ENCODE assay signal across 20 mouse cellular contexts in genomic region chr9:44069252-44069651, GRCm38 (mm10). TPM values are rescaled to one million over a fixed set of nuclear protein-coding genes. Genes with fewer than 3 reads are reported as not detected.
DNase-seq lines count a peak whose midpoint lies in the region; ATAC-seq and TF ChIP-seq lines count a peak whose summit lies in the region.
"Had no signal": no experiment of that assay in that cellular context is flagged by ENCODE, and none has a peak within 500 bp of the region (broad histone marks: within the 10 kb centered on the region; RNA-seq: fewer than 3 reads in every experiment).

No protein-coding gene starts in this region.

- TF ChIP-seq POLR2A in cerebellum, adult 2 months (IDR thresholded peaks at IDR 0.05; ENCODE audit: borderline replicate concordance, insufficient read depth, low read length), result no peak
- TF ChIP-seq POLR2A in testis, adult 2 months (IDR thresholded peaks at IDR 0.05; ENCODE audit: control insufficient read depth, low read depth, low read length), result no peak

- ATAC-seq in megakaryocyte-erythroid progenitor cell, adult 5-6 weeks (replicated peaks; ENCODE audit: low FRiP score, low TSS enrichment, poor library complexity, severe bottlenecking), result no peak
- ATAC-seq: inflammation-experienced regulatory T-cells, adult 6 months had no signal

- H3K4me3 ChIP-seq in cerebellum, adult 2 months (replicated peaks; ENCODE audit: insufficient read depth, low read depth, low read length), result no peak overlapping the region
- H3K4me3 ChIP-seq in testis, adult 2 months (ENCODE audit: control insufficient read depth, low read depth, low read length), result peak overlapping the region; percentile 75
- H3K4me3 ChIP-seq: forebrain, embryonic 12.5 days; megakaryocyte, embryonic 14.5 days; neural tube, embryonic 12.5 days had no signal

- DNase-seq in cerebellum, adult 11-12 months, result peak; percentile 42
- DNase-seq in cerebellum, adult 2 months, result no peak
- DNase-seq in heart, adult 11 months, result peak; percentile 93
- DNase-seq in heart, postnatal 25 days (ENCODE audit: low spot score), result no peak
- no peak for DNase-seq in testis, postnatal 10 days (ENCODE audit: low spot score)
- no peak for DNase-seq in ovary, postnatal 14 days (ENCODE audit: low spot score)
- DNase-seq: lung, postnatal 14 days had no signal

- WGBS in cerebellum, adult 2 months, result 56% methylated on average over 7 of the region's 7 CpGs

- no peak for TF ChIP-seq CTCF in cerebellum, adult 2 months (IDR thresholded peaks at IDR 0.05; ENCODE audit: borderline replicate concordance, insufficient read depth, low read depth, low read length)
- no peak for TF ChIP-seq CTCF in testis, adult 2 months (IDR thresholded peaks at IDR 0.05; ENCODE audit: control insufficient read depth, insufficient read depth, insufficient replicate concordance, low read depth, low read length)

- H3K36me3 ChIP-seq in testis, adult 2 months (ENCODE audit: control insufficient read depth, insufficient read depth, low read length), result no peaks in the 10 kb centered on the region
- H3K36me3 ChIP-seq: forebrain, embryonic 12.5 days; neural tube, embryonic 12.5 days had no signal

- H3K4me1 ChIP-seq in cerebellum, adult 2 months (ENCODE audit: control insufficient read depth, insufficient read depth, low read length), result peaks cover 28% of the 10 kb centered on the region
- peaks cover 9% of the 10 kb centered on the region for H3K4me1 ChIP-seq in testis, adult 2 months (ENCODE audit: control insufficient read depth, insufficient read depth, low read length)

- intact Hi-C loops in heart, postnatal 25 days (cut with DNase I), result no loop called here

- no peak overlapping the region for H3K27ac ChIP-seq in cerebellum, adult 2 months (ENCODE audit: insufficient read depth, low read length)
- no peak overlapping the region for H3K27ac ChIP-seq in testis, adult 2 months (ENCODE audit: control insufficient read depth, insufficient read depth, low read depth, low read length)
- H3K27ac ChIP-seq: forebrain, embryonic 12.5 days; neural tube, embryonic 12.5 days; stomach, postnatal 0 days had no signal

- no peaks in the 10 kb centered on the region for H3K27me3 ChIP-seq in cerebellum, adult 2 months (ENCODE audit: control insufficient read depth, insufficient read depth, low read length)
- H3K27me3 ChIP-seq in testis, adult 2 months (ENCODE audit: control insufficient read depth, insufficient read depth, low read length), result no peaks in the 10 kb centered on the region
- H3K27me3 ChIP-seq: neural tube, embryonic 12.5 days had no signal

RNA-seq across cellular contexts. Expression of gene Usp2, which starts 2.4 kb away (rescaled TPM):
- polyA plus RNA-seq in cerebellum, adult 2 months (2012; rRNA removed), result 43.5 and 47.1 TPM in 2 replicates
- total RNA-seq in heart, postnatal 25 days (2021), result 100 to 1,000 TPM in 1 of 2 experiments, 10 to 100 TPM in 1; 77.7 to 191 TPM
- polyA plus RNA-seq in testis, adult 2 months (2012; rRNA removed), result 597 and 615 TPM in 2 replicates
- 0.35 and 2.1 TPM in 2 replicates for total RNA-seq in megakaryocyte-erythroid progenitor cell, adult 5-6 weeks (2014; fragmentation: Nextera tagmentation)
- total RNA-seq in megakaryocyte-erythroid progenitor cell, adult 5-6 weeks (2017), result 0.15 and 1.8 TPM in 2 replicates

RNA-seq across cellular contexts. Expression of gene Thy1, which starts 26.1 kb away (rescaled TPM):
- 860 and 925 TPM in 2 replicates for polyA plus RNA-seq in cerebellum, adult 2 months (2012; rRNA removed)
- 10 to 100 TPM; 13.9 to 22.2 TPM for total RNA-seq in heart, postnatal 25 days (2021)
- 0.36 and 0.95 TPM in 2 replicates for polyA plus RNA-seq in testis, adult 2 months (2012; rRNA removed)
- 2.5 and 20.4 TPM in 2 replicates for total RNA-seq in megakaryocyte-erythroid progenitor cell, adult 5-6 weeks (2014; fragmentation: Nextera tagmentation)
- total RNA-seq in megakaryocyte-erythroid progenitor cell, adult 5-6 weeks (2017), result 3.5 TPM in 1 of 2 replicates, not detected in the other
- polyA plus RNA-seq: forebrain, embryonic 12.5 days had no signal

RNA-seq across cellular contexts. Expression of gene Mfrp, which starts 32.3 kb away (rescaled TPM):
- polyA plus RNA-seq in cerebellum, adult 2 months (2012; rRNA removed), result 2.7 and 7.3 TPM in 2 replicates
- total RNA-seq in heart, postnatal 25 days (2021), result not detected
- polyA plus RNA-seq in testis, adult 2 months (2012; rRNA removed), result 1.4 and 3.4 TPM in 2 replicates
- total RNA-seq in megakaryocyte-erythroid progenitor cell, adult 5-6 weeks (2014; fragmentation: Nextera tagmentation), result 0.30 TPM in 1 of 2 replicates, not detected in the other
- total RNA-seq in megakaryocyte-erythroid progenitor cell, adult 5-6 weeks (2017), result not detected in 2 replicates
- total RNA-seq: adrenal gland, adult 18-20 months; heart, postnatal 36 days; MEL had no signal
- polyA plus RNA-seq: inflammation-experienced regulatory T-cells, adult 6 months; large intestine, adult 2 months; liver, embryonic 16.5 days; stomach, postnatal 0 days had no signal

RNA-seq across cellular contexts. Expression of gene C1qtnf5, which starts 37.8 kb away (rescaled TPM):
- polyA plus RNA-seq in cerebellum, adult 2 months (2012; rRNA removed), result 26.0 and 29.1 TPM in 2 replicates
- total RNA-seq in heart, postnatal 25 days (2021), result 10 to 100 TPM in 1 of 2 experiments, 1 to 10 TPM in 1; 9.7 to 10.9 TPM
- 2.0 and 3.1 TPM in 2 replicates for polyA plus RNA-seq in testis, adult 2 months (2012; rRNA removed)
- total RNA-seq in megakaryocyte-erythroid progenitor cell, adult 5-6 weeks (2014; fragmentation: Nextera tagmentation), result not detected in 2 replicates
- total RNA-seq in megakaryocyte-erythroid progenitor cell, adult 5-6 weeks (2017), result not detected in 2 replicates
- polyA plus RNA-seq: inflammation-experienced regulatory T-cells, adult 6 months had no signal

RNA-seq across cellular contexts. Expression of gene Gm49380, which starts 44.0 kb away (rescaled TPM):
- polyA plus RNA-seq in cerebellum, adult 2 months (2012; rRNA removed), result 0.41 and 0.75 TPM in 2 replicates
- under 1 TPM in 1 of 2 experiments, not detected in 1; 0.11 TPM for total RNA-seq in heart, postnatal 25 days (2021)
- 1.2 and 1.6 TPM in 2 replicates for polyA plus RNA-seq in testis, adult 2 months (2012; rRNA removed)
- not detected in 2 replicates for total RNA-seq in megakaryocyte-erythroid progenitor cell, adult 5-6 weeks (2014; fragmentation: Nextera tagmentation)
- total RNA-seq in megakaryocyte-erythroid progenitor cell, adult 5-6 weeks (2017), result not detected in 2 replicates
- total RNA-seq: MEL had no signal
- polyA plus RNA-seq: inflammation-experienced regulatory T-cells, adult 6 months; large intestine, adult 2 months; liver, embryonic 16.5 days; spleen, adult 2 months; stomach, postnatal 0 days had no signal

Comparison
In these comparisons a context has a peak if more than half of its experiments do, and no peak if none do; other contexts are left out.
1. DNase-seq: peak in cerebellum, adult 11-12 months (single experiment) and heart, adult 11 months (single experiment); none in cerebellum, adult 2 months (0 of 2), heart, postnatal 25 days (single experiment), testis, postnatal 10 days (single experiment) and ovary, postnatal 14 days (single experiment).
2. RNA of gene Usp2, which starts 2.4 kb away (total RNA-seq): 77.7 to 191 TPM in heart, postnatal 25 days; 0.15 to 2.1 TPM in megakaryocyte-erythroid progenitor cell, adult 5-6 weeks; every median in the first group is over 10 times any median in the second.